Mouse (Mus musculus): ENCODE measurements around the gene Emc7. TPM values are rescaled to one million over a fixed set of nuclear protein-coding genes. Genes with fewer than 3 reads are reported as not detected.
A peak's percentile ranks its signal among the peaks of the same experiment; 100 is the strongest.

Gene Emc7
- total and polyA plus RNA-seq, 3 experiments = 17.7 to 25.7 TPM; not detected in 1

- TF ChIP-seq HCFC1 (IDR thresholded peaks at IDR 0.05; ENCODE audit: low read depth, low read length) = no peak
Measured at GRCm38 (mm10) chr2:112429665-112430064, 25.1 kb upstream of the Emc7 start (continued).

GRCm38 (mm10) chr2:112430403-112430802, 24.4 kb upstream of the Emc7 start:
- peaks cover 20 to 23% of the 10 kb centered on the region in 2 experiments for H3K4me1 ChIP-seq (ENCODE audit: control insufficient read depth in 1 of 2, insufficient read depth in 2 of 2, low read length in 2 of 2)
- H3K36me3 ChIP-seq (ENCODE audit: control insufficient read depth in 1 of 2, insufficient read depth in 2 of 2, low read length in 2 of 2) = peaks cover 0 to 33% of the 10 kb centered on the region in 2 experiments; a peak in 2 of 4 replicates
- TF ChIP-seq TBP (IDR thresholded peaks at IDR 0.05; ENCODE audit: low read depth, low read length) = no peak
- TF ChIP-seq RAD21 (IDR thresholded peaks at IDR 0.05; ENCODE audit: low read depth, low read length) = no peak
- TF ChIP-seq USF1 (IDR thresholded peaks at IDR 0.05; ENCODE audit: low read depth, low read length) = no peak
- TF ChIP-seq MYC (IDR thresholded peaks at IDR 0.05; ENCODE audit: low read depth, low read length) = no peak
- no peak for TF ChIP-seq SIN3A (IDR thresholded peaks at IDR 0.05; ENCODE audit: low read length)
- TF ChIP-seq ZC3H11A (IDR thresholded peaks at IDR 0.05; ENCODE audit: low read depth, low read length) = no peak
- no peak for TF ChIP-seq ZKSCAN1 (IDR thresholded peaks at IDR 0.05; ENCODE audit: low read depth, low read length)
- no peak for TF ChIP-seq KAT2A (conservative IDR thresholded peaks at IDR 0.05; ENCODE audit: low read depth, low read length)
- no peak for TF ChIP-seq MYB (IDR thresholded peaks at IDR 0.05; ENCODE audit: low read depth, low read length)
- TF ChIP-seq UBTF (IDR thresholded peaks at IDR 0.05; ENCODE audit: borderline replicate concordance, insufficient read depth, low read depth, low read length) = no peak
- no peak for TF ChIP-seq POLR2AphosphoS5 (IDR thresholded peaks at IDR 0.05; ENCODE audit: borderline replicate concordance, low read depth, low read length)
- TF ChIP-seq MXI1 (IDR thresholded peaks at IDR 0.05; ENCODE audit: low read depth, low read length) = no peak
- no peak overlapping the region for H3K27ac ChIP-seq (ENCODE audit: control insufficient read depth, low read depth, low read length)
- DNase-seq (ENCODE audit: low read depth, low spot score) = no peak
- H3K9ac ChIP-seq (ENCODE audit: control insufficient read depth, low read depth, low read length, poor library complexity, severe bottlenecking) = no peak overlapping the region
- no peaks in the 10 kb centered on the region for H3K9me3 ChIP-seq (replicated peaks; ENCODE audit: insufficient read depth, low read length)
- no peaks in the 10 kb centered on the region for H3K27me3 ChIP-seq (ENCODE audit: control insufficient read depth in 1 of 2, insufficient read depth in 2 of 2, low read length in 2 of 2)
- no peak overlapping the region for H3K4me3 ChIP-seq (ENCODE audit: control insufficient read depth in 1 of 2, insufficient read depth in 1 of 2, low read depth in 2 of 2, low read length in 2 of 2)
- H3K79me2 ChIP-seq (ENCODE audit: control insufficient read depth, insufficient read depth, low read length, poor library complexity) = no peaks in the 10 kb centered on the region

DNA sequence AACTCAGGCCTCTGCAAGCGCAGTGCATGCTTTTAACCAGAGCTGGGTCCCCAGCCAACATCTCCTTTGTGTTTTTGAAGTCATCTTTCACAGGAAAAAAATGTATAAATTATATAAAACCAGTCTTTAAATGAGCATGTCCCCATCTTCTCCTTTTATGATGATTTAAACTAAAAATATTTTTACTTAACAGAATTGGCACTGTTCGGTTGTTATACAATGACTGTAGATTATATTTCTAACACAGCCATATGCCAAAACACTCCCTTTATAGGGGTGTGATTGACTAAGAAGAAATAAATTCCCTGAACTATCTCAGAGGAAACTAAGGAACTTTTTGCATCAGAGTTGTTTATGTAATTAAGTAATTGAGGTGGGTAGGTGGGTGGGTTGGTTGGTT, 22.3 kb upstream of the Emc7 start:
- Histone ChIP-seq H3K9me3 (replicated peaks; ENCODE audit: insufficient read depth, low read length) (no peaks in the 10 kb centered on the region), H3K9ac (ENCODE audit: control insufficient read depth, low read depth, low read length, poor library complexity, severe bottlenecking) (no peak overlapping the region), H3K27me3 (ENCODE audit: control insufficient read depth in 1 of 2, insufficient read depth in 2 of 2, low read length in 2 of 2) (no peaks in the 10 kb centered on the region), H3K27ac (ENCODE audit: control insufficient read depth, low read depth, low read length) (0 out of 2 replicates have a peak overlapping the region, but pooled peaks have one; percentile 10), H3K36me3 (ENCODE audit: control insufficient read depth in 1 of 2, insufficient read depth in 2 of 2, low read length in 2 of 2) (peaks cover 0 to 30% of the 10 kb centered on the region in 2 experiments; a peak in 2 of 4 replicates), H3K4me3 (ENCODE audit: control insufficient read depth in 1 of 2, insufficient read depth in 1 of 2, low read depth in 2 of 2, low read length in 2 of 2) (no peak overlapping the region), H3K79me2 (ENCODE audit: control insufficient read depth, insufficient read depth, low read length, poor library complexity) (no peaks in the 10 kb centered on the region), H3K4me1 (ENCODE audit: control insufficient read depth in 1 of 2, insufficient read depth in 2 of 2, low read length in 2 of 2) (peaks cover 19 to 22% of the 10 kb centered on the region in 2 experiments)
- DNase-seq (ENCODE audit: low read depth, low spot score) = no peak
- TF ChIP-seq ZMIZ1 (IDR thresholded peaks at IDR 0.05; ENCODE audit: low read depth, low read length) = no peak
